Mouse (Mus musculus) thymus, adult 18-20 months (tissue): ENCODE data around the gene Nceh1.
"Not testable (repeated sequence)": the region's sequence is repeated elsewhere in the genome, so short reads cannot be mapped to it uniquely, and the experiment has no call there.

Experiments
- DNase-seq, 2 experiments: peaks; one replicate each; pipeline ENCODE4 v3.0.0; 2022; ENCODE audit warnings: mixed read lengths in 2 of 2

The Nceh1 gene

GRCm38 (mm10) chr3:27285072-27285471, 102.3 kb downstream of the Nceh1 start:
- no peak for DNase-seq

- no peak for DNase-seq
Observed at GRCm38 (mm10) chr3:27288301-27288700, 105.5 kb downstream of the Nceh1 start.

GRCm38 (mm10) chr3:27288909-27289308, 106.1 kb downstream of the Nceh1 start:
- no peak for DNase-seq

DNA sequence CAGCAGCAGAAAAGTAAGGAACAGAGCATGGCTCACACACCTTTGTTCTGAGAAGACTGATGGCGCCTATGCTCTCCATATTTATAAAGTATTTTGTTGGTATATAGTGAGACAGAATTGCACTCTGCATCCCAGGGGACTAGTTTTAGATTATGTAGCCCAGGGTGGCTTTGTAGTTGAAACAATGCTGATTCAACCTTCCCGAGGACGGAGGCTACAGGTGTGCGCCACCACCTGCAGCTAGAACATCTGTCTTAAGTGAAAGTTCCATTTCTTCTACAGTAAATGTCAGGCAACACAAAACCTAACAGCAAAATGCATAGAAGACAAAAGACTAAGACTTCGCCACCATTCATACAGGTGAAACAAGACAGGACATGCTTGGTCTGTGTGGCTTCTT, 107.5 kb downstream of the Nceh1 start:
- no peak for DNase-seq

GRCm38 (mm10) chr3:27290945-27291344, 108.2 kb downstream of the Nceh1 start:
- DNase-seq, result not testable (repeated sequence)

- DNase-seq, result not testable (repeated sequence)
Observed at GRCm38 (mm10) chr3:27291411-27291810, 108.6 kb downstream of the Nceh1 start.

- no peak for DNase-seq
Observed at GRCm38 (mm10) chr3:27293645-27294385, 111.0 kb downstream of the Nceh1 start.

GRCm38 (mm10) chr3:27300451-27300850, 117.7 kb downstream of the Nceh1 start:
- no peak for DNase-seq

DNA sequence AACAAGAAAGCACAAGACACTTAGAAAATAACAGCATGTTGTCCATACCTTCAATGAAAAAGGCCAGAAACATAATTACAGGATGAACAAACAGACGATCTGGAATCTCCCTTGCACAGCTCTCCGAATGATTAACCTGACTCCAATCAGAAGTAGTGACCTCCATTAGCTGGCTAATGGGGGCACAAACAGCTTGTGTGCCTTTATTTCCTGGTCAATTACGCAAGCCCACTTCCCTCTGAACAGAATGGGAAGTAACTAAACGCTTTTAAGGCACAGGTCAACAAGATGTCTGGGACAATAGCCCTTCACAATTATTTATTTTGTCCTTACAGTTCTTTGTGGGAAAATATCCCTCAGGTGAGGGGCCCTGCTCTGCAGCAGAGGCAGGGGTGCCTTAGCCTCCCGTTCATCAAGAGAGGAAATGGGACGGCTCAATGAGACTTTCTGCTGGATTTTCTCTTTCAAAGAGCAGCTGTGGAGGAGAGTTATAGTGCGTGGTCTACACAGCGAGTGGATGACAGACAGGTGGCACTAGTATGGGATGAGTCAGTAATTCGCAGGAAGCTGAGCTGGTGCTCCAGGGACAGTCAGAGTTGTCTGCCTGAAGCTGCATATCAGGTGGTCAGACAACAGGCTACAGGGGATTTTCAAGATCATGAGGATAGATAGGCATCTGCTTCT, 119.7 kb downstream of the Nceh1 start:
- DNase-seq, result no peak

DNA sequence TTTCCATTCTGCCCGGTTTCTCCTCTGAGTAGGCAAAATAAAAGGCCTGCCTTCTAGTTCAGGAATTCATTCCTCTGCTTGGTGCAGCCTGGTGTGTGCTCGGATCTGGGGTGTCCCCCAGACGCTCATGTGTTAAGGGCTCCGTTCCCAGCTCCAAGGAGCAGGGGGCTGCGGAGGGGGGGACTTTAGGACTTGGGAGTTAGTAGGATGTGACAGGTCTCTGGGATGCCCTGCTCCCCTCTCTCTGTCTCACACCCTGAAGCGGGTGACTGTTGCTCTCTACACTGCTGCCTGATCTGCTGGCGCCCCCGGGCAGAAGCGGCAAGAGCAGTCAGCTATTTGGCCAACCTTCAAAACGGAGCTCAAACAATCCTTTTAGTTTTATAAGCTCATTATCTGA, 124.0 kb downstream of the Nceh1 start:
- no peak for DNase-seq

DNA sequence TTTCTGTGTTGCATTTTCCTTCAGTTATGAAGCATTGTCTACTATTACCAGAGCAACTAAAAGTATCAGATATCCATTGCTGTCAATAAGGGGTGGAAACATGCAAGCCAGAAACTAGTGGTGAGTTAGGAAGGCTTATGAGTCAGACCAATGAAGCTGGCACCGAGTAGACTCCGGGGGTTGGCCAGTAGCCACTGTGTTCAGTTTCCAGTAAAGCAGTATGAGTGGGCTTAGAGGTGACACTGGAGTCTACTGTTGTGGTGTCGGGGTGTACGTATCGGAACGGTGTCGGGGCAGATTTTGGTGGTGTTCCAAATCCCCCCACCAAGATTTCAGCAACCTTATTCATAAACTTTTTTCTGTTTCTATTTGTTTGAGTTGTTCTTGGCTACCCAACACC, 128.2 kb downstream of the Nceh1 start:
- DNase-seq, result no peak

DNA sequence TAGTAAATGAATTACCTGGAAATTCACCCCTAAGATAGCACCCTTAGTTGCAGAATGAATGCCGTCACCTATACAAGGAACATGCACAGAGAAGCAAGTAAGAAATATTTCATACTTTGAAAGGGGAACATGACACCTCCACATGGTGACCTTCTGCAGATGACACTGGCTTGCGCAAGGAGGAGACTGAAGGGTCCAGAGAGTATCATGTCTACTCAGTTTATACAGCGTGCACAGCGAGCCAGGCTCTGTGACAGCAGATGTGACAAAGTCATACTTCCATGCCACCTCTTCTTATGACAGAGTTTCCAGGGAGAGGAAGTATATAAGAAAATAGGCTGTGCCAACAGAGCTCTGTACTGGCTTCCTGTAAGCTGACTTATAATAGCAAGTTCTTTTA, 128.7 kb downstream of the Nceh1 start:
- DNase-seq, result no peak

- DNase-seq, result no peak
Observed at GRCm38 (mm10) chr3:27314506-27315164, 131.9 kb downstream of the Nceh1 start.

DNA sequence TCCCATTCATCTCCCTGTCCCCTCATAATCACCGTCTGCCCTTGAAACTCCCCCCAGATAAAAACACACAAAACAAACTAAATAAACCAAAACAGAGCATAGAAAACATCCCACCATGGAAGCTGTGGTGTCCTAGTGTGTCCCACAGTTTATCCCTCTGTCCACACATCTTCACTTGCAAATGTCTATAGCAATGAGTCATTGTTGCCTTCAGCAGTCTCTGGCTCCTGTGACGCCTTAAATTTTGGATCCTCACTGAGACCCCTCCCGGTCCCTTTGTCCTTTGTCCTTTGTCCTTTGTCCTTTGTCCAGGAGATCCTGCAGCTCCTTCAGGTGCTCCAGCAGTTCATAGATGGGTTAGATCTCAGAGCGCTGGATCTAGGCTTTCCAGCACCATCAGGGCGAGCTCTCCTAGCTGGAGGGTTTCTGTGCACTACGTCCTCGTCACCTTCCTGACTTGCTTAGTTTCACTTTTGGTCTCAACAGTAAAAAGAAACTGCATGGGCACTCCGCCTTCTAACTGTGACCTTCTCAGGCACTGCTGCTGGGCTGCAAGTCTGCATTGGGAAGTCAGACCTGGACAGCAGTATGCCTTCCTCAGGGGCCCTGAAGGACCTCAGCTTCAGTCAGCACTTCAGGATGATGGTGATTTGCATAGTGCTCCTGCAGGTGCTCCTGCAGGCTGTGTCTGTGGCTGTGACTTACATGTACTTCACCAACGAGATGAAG, 134.0 kb downstream of the Nceh1 start, which contains the start of gene Tnfsf10:
Gene Tnfsf10 (plus strand): TSS at position 470 of the 729 bp plus-strand sequence.
- DNase-seq, result peak; percentile 34 to 55

DNA sequence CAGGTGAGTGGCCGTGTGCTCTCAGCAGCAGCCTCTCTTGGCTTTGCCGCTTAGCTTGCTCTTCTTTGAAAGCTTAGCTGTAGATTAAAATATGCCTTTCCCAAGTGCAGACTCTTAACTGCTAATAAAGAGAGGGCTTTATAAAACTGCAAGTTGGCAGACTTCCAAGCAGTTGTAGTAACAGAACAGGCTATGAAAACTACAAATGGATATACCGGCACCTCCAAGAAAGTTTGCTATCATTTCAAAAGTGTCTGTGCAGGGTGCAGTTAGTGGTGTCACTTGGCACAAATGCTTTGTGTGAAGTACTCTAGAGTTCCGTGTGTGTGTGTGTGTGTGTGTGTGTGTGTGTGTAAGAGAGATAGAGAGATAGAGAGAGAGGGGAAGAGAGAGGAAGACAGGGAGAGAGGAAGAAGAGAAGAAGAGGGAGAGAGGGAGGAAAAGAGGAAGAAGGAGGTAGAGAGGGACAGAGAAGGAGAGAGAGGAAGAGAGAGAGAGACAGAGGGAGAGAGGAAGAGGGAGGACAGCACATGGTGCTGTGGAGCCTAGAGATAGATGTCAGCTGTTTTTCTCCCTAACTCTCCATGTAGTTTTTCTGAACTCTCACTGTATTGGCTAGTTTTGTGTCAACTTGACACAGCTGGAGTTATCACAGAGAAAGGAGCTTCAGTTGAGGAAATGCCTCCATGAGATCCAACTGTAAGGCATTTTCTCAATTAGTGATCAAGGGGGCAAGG, 134.7 kb downstream of the Nceh1 start:
- DNase-seq, result no peak

GRCm38 (mm10) chr3:27319650-27320049, 136.9 kb downstream of the Nceh1 start:
- no peak for DNase-seq

DNA sequence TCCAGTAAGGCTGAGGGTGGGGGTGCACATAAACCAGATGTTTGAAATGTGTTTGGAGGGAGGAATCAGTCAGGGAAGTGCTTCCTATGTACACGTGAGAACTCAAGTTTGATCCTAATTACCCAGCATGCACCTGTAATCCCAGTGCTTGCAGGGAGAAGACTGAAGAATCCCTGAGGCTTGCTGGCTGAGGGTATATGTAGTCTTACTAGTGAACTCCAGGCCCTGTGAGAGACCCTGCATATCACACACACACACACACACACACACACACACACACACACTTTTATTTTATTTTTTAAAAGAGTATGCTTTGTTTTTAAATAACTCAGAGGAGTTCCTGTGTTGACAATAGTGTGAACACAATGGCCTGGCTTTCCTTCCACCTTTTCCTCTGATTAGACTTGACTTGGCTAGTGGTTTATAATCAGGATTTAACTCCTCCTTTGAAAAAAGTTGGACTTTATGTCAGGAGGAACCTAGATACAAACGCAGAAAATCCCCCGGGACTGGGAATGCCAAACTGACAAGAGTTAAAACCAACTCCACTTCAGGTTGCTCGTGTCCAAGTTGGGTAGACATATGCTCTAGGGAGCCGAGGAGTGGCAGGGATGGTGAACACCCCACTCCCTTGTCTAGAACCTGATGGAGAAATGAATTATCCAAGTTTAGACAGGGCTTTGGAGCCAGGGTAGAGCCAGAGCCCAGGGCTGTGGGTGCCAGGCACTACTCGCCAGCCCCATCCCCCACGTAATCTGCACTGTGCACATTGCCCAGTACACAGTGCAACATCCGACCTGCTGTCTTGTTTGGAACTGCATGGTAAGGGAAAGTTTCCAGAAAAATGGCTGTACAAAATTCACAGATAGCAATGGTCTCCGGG, 138.1 kb downstream of the Nceh1 start:
- DNase-seq, result no peak

- no peak for DNase-seq
Observed at GRCm38 (mm10) chr3:27322591-27322990, 139.8 kb downstream of the Nceh1 start.

GRCm38 (mm10) chr3:27323551-27323950, 140.8 kb downstream of the Nceh1 start:
- DNase-seq, result no peak

DNA sequence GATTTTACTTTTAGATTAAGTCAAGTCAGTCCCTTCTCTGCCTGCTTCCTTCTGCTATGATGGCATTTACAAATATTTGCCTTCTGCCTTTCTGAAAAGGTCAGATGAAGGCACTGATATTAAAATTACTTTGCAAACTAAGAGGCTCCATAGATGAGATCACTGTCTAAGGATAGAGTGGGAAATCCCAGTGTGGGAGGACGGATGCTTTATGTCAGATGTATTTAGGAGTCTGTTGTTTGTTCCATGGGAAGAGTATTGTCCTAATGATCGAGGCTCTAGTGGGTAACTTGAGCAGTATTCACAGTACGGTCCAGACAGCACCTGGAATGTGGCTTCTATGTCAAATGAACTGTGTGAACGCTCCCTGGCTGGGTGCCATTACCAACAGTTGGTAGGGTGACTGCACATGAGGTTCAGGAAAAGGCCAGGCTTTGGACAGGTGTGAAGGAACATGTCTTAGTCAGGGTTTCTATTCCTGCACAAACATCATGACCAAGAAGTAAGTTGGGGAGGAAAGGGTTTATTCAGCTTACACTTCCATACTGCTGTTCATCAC, 143.9 kb downstream of the Nceh1 start:
- no peak for DNase-seq

- DNase-seq, result no peak
Observed at GRCm38 (mm10) chr3:27330706-27331105, 147.9 kb downstream of the Nceh1 start.
